Mouse (Mus musculus): Measurements from ENCODE around the gene Acyp2.

Gene Acyp2

DNA sequence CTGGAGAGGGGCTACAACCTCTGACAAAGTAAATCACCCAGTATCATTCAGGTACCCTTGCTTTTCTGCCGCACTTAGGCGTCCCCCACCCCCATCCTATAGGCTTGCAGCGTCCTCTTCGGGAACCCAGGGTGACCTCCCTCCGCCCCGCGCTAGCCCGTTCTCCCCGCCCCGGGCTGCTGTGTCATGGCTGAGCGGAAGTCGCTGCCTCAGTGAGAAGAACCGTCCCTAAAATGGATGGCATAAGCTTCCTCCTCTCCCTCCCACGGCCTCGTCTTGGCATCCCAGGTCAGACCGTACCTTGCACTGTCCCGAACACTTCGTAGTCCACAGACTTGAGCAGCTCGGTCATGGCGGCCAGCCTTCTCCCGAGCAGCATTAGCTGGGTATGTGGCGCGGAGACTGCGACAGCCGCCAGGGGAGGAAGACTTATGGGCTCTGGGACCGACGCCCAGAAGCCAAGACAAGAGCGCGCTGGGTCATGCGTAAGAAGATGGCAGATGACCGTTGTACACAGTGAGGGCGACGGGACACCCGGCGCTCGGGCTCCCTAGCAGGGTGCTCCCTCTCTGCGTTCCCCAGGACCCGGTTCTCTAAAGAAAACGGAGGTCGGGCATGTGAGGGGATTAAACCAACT, at the start of gene Acyp2:
Gene Acyp2 (minus strand): TSS at position 587 of the 637 bp plus-strand sequence.
- no peak for TF ChIP-seq GATA4 (IDR thresholded peaks at IDR 0.05; ENCODE audit: insufficient replicate concordance, low read length)

DNA sequence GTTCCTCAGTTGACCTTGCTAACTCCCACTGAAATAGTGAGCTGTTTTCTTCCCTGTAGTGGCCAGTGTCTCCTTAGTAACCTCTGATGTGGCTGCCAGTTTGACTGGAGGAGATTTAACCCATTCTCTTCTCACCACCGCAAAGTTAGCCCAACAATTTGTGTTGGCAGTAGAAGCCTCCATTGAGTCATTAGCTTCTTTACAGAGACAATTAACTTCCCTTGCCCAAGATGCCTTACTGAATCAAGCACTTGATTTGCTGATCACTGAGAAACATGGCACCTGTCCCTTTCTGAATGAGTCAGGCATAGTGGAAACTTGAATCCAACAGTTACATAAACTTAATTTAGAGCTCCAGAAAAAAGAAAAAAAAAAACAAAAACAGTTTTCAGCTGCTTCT, 40.0 kb upstream of the Acyp2 start:
- no peak for TF ChIP-seq GATA4 (IDR thresholded peaks at IDR 0.05; ENCODE audit: insufficient replicate concordance, low read length)

DNA sequence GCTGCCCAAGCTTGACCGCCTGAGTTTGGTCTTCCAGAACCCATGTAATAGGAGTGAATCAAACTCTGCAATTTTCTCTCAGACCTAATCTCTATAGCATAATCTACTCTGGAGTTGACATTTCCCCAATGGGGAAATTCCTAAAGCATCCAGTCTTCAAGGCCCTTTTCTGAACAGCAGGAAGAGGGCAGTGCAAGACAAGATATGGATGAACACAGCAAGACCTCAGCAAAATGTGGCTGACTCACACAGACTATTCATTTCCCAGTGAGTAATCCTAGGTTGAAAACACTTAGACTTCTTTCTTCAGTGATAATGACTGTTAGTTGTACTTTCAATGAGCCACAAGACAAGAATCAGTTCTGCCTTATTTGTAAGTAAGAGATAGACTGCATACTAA, 26.7 kb upstream of the Acyp2 start:
- no peak for TF ChIP-seq GATA4 (IDR thresholded peaks at IDR 0.05; ENCODE audit: insufficient replicate concordance, low read length)

DNA sequence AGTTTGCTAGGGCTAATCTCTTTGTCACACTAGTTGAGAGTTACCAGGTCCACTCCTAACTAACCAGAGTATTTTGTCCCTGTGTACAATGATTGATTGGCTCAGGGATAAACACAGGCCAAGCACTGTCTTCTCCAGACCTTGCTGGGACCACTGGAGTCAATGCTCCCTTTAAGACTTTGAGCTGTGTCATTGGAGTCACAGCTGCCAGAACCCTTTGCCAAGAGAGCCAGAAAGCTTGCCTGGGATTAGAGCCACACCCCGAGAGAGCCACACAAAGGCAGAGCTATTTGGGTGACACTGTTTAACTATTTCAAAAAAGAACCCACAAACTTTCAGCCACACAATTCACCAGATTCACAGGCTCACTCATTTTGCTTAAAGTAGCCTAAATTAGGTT, 23.3 kb upstream of the Acyp2 start:
- TF ChIP-seq GATA4 (IDR thresholded peaks at IDR 0.05; ENCODE audit: insufficient replicate concordance, low read length): no peak

DNA sequence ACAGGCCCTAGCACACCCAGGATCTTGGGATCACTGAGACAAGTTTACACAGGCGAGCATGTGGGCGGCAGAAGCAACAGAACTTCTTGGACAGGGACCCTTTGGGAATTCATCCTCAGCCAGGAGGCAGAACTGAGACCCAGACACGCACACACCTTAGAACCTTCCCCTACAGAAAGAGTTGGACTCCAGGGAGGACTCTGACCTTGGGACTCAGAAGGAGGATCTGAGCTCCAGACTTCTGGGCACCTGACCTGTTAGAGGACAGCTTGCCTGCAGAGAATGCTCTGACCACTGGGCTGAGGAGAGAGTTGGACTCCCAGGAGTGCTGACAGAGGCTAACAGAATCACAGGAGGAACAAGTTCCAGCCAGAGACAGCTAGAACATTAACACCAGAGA, 13.6 kb upstream of the Acyp2 start:
- no peak for TF ChIP-seq GATA4 (IDR thresholded peaks at IDR 0.05; ENCODE audit: insufficient replicate concordance, low read length)

DNA sequence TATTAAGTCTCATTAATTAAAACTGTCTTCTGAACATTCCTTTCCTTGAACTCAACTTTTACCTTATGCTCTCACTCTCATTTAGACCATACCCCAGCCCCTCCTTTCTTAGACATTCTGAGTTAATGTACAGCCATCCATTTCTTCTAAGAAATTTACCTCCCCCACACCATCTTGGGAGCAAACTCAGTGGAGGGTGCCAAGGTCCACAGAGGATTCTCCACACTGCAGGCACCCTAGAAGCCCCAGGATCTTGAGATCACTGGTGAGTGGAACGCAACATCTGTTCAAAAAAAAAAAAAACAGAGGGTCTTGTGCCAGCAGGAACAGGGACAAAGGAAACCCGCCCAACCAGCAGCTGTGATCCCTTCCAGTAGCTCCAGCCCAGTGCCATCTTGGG, 13.2 kb upstream of the Acyp2 start:
- no peak for TF ChIP-seq GATA4 (IDR thresholded peaks at IDR 0.05; ENCODE audit: insufficient replicate concordance, low read length)

DNA sequence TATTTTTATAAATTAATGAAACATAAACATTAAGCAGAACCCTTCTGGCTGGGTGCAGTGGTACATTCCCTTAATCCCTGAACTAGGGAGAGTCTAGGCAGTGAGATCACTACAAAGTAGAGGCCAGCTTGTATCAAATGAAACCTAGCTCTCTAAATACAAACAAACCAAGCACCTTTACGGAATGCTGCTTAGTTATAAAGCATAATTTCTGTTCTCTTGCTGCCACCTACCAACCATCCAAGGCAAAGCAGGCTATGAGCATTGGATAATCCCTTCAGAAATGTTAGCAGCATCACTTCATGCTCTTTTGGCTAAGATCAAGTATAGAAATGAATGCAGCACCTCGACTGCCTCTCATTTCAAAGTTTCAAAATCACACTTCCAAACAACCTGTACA, 7.7 kb upstream of the Acyp2 start:
- TF ChIP-seq GATA4 (IDR thresholded peaks at IDR 0.05; ENCODE audit: insufficient replicate concordance, low read length): no peak

DNA sequence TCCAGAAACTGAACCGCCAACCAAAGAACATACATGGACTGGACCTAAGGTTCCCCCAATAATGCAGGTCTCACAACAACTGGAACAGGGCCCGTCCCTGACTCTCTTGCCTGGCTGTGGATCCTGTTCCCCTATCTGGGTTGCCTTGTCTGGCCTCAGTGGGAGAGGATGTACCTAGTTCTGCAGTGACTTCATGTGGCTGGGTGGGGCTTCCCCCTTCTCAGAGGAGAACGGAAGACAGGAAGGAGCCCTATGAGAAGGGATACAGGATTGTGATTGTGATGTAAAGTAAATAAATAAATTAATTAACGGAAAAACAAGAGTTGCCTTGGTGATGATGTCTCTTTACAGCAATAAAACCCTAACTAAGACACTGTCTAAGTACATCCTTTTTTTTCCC, 6.7 kb upstream of the Acyp2 start:
- no peak for TF ChIP-seq GATA4 (IDR thresholded peaks at IDR 0.05; ENCODE audit: insufficient replicate concordance, low read length)

DNA sequence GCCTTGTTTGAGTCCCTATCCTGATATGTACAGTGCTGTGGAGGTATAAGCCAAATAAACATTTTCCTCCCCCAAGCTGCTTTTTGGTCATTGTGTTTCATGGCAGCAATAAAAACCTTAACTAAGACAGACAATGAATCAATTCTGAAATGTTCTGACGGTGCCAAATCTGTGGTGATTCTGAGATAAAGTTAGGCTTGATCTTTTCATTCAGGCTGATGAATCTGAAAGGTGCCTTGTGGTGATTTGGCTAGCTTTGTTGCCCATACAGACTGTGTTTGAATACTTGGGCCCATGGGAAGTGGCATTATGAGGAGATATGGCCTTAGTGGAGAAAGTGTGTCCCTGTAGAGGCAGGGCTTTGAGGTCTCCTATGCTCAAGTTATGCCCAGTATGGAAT, 1.0 kb upstream of the Acyp2 start:
- no peak for TF ChIP-seq GATA4 (IDR thresholded peaks at IDR 0.05; ENCODE audit: insufficient replicate concordance, low read length)

DNA sequence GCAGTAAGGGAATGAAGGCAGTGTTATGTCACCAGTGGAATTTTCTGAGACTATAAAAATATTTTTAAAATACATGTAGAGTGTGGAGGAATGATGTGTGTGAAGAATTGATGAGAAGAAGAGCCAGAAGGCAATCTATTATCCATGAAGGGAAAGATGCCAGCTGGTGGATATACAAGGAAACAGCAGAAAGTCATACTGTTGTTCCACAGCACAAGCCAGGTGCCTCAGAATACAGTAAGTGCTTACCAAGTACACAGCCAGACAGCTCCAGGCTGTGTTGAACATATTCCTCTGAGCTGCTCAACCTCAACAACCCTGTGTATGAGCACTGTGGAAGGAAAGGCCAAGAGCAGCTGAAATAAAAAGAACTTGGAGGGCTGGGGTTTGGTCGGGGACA, 13.7 kb downstream of the Acyp2 start:
- TF ChIP-seq GATA4 (IDR thresholded peaks at IDR 0.05; ENCODE audit: insufficient replicate concordance, low read length): no peak

DNA sequence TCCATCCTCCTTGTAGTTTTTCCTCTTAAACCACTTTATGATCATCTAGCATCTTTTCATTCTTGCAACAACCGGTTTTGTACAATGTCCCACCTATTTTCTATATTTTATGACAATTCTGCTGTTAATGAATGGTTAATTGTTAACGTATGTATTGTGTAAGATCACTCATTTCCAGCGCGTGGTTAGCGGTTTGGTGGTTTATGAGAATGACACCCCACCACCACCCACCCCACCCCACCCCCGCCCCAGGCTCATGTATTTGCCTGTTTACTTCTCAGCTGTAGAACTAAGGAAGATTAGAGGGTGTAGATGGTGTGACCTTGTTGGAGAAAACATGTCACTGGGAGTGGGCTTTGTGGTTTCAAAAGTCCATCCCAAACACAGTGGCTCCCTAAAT, 18.9 kb downstream of the Acyp2 start:
- TF ChIP-seq GATA4 (IDR thresholded peaks at IDR 0.05; ENCODE audit: insufficient replicate concordance, low read length): no peak

DNA sequence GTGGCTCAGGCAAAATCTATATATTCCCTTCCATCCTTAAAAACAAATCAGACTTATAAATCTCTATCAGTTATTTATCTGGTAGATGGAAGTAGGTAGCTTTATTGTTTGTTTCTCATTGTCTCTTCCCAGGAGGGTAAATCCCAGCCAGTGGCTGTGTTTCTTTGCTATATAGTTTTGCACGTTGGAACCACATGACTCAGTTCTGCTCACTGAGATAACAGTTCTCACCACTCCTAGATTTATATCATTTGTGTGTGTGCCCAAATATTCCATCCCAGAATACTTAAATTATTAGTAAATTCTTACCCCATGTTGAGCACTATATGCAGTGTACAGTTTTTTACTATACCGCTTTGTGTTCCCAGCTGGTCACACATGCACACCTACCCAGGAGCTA, 26.2 kb downstream of the Acyp2 start:
- TF ChIP-seq GATA4 (IDR thresholded peaks at IDR 0.05; ENCODE audit: insufficient replicate concordance, low read length): no peak

DNA sequence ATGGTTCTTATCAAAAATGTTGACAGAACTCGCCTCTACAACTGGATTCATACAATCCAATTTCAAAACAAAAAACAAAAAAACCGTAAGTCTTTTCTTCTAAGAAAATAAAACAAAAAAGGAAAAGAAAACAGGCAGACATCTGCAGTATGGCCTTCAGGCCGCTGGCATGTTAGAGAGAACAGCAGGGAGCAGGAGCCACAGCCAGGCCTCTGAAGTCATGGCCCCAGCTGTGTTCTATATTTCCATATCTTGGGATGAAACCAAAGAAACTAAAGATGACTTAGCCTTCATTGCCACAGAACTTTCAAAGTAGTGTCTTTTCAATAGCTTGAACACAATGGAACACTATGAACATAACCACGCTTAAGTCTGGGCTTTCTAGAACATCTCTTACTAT, 31.2 kb downstream of the Acyp2 start:
- no peak for TF ChIP-seq GATA4 (IDR thresholded peaks at IDR 0.05; ENCODE audit: insufficient replicate concordance, low read length)

DNA sequence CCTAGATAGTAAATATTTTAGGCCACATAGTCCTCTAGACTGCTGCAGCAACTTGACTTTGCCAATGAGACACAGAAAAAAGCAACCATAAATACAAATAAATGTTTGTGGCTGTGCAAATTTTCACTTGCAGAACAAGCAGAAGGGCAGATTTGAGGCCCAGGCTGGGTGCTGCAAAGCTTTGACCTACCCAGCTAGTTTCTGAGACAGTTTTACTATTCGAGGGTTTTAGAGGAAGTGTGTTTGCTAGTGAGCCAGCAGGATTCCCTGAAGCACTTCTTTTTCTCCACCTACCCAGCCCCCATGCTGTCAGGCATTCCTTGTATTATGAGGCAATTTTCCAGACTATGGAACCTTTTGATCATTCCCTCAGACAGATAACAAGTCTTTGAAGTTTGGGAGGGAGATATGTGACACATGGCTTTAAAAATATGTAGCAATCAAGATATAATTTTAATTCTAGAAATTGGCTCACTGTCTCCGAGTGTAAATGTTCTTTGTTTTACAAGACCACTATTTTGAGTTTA, 31.8 kb downstream of the Acyp2 start:
- no peak for TF ChIP-seq GATA4 (IDR thresholded peaks at IDR 0.05; ENCODE audit: insufficient replicate concordance, low read length)

DNA sequence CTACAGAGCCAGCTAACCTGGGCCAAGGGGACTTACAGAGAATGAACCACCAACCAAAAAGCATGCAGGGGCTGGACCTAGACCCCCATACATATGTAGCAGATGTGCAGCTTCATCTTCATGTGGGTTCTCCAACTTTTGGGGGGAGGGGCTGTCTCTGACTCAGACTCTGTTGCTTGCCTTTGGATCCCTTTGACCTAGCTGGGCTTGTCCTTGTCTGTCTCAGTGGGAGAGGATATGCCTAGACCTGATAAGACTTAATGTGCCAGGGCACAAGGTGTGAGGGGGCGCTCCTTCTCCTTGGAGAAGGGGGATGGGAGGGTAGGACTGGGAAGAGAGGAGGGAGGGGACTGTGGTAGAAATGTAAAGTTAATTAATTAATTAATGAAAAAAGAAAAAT, 33.4 kb downstream of the Acyp2 start:
- TF ChIP-seq GATA4 (IDR thresholded peaks at IDR 0.05; ENCODE audit: insufficient replicate concordance, low read length): no peak

DNA sequence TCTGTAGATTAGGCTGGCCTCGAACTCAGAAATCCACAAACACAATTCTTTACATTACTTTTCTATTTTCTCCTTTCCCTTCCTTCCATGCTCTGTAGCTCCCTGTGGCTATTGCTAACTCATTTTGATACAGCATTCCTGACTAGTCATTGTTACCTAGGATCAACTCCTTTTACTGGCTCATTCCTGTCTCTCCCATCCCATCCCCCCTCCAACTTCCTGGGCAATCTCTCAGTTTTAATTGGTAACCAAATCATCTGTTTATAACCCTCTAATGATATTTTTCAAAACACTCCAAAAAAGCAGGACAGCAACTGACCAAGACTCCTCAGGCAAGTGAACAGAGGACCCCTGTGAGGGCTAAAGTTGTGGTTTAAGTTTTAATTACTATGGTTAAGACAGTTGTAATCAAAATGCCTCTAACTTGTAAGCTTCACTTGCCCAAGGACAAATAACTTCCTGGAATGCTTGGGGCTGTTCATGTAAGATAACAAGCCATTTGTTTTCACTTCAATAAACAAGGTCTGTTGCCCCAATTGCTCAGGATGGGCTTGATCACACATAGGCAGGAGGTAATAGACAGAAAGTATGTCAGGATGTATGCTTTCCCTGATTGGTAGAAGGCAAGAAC, 35.4 kb downstream of the Acyp2 start:
- TF ChIP-seq GATA4 (IDR thresholded peaks at IDR 0.05; ENCODE audit: insufficient replicate concordance, low read length): no peak

DNA sequence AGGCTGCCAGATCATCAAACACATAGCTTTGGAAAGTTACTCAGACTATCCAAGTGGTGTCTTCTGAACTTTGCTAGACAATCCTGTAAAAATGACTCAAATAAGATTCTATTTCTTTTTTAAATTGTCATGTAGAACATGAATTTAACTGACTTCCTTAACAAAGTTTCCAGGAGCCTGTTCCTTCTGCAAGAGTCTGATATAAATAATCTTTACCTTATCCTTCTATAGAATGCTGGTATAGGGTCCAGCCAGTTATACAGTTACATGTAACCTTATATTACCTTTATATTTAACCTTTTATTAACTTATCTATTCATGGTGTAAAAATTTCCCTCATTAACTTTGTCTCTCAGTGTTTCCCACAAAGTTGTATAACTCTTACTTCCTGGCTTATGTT, 36.7 kb downstream of the Acyp2 start:
- no peak for TF ChIP-seq GATA4 (IDR thresholded peaks at IDR 0.05; ENCODE audit: insufficient replicate concordance, low read length)

All from liver, adult (tissue).